Mouse (Mus musculus) kidney, embryonic 15.5 days (tissue): ENCODE measurements around the gene Stxbp5. TPM values are rescaled to one million over a fixed set of nuclear protein-coding genes. Genes with fewer than 3 reads are reported as not detected.

Source experiments
- ATAC-seq: fragments of 200-750 bp; cut with Nextera tagmentation; replicated peaks from 2 replicates; pipeline ENCODE4 v1.8.0; 2017; ENCODE audit warnings: moderate TSS enrichment; ENCODE audit not compliant: low FRiP score
- H3K27ac ChIP-seq: fragments of 300-500 bp; sonication (generic); 2 replicates; pipeline ENCODE4 v1.5.1; 2015; ENCODE audit warnings: mild to moderate bottlenecking, inconsistent platforms
- H3K27me3 ChIP-seq: fragments of 300-500 bp; sonication (generic); 2 replicates; pipeline ENCODE4 v1.6.1; 2015; ENCODE audit warnings: inconsistent platforms
- H3K36me3 ChIP-seq: fragments of 300-500 bp; sonication (generic); 2 replicates; pipeline ENCODE4 v1.6.1; 2015; ENCODE audit warnings: inconsistent platforms
- H3K4me1 ChIP-seq: fragments of 300-500 bp; sonication (generic); 2 replicates; pipeline ENCODE4 v1.6.1; 2015; ENCODE audit warnings: inconsistent platforms
- H3K4me2 ChIP-seq: fragments of 300-500 bp; sonication (generic); 2 replicates; pipeline ENCODE4 v1.6.1; 2015; ENCODE audit warnings: moderate library complexity, mild to moderate bottlenecking, inconsistent platforms
- H3K4me3 ChIP-seq: fragments of 300-500 bp; sonication (generic); replicated peaks from 2 replicates; pipeline ENCODE4 v1.5.1; 2015; ENCODE audit warnings: mild to moderate bottlenecking, inconsistent platforms
- H3K9ac ChIP-seq: fragments of 300-500 bp; sonication (generic); 2 replicates; pipeline ENCODE4 v1.6.1; 2015; ENCODE audit warnings: mild to moderate bottlenecking, inconsistent platforms
- H3K9me3 ChIP-seq: fragments of 300-500 bp; sonication (generic); replicated peaks from 2 replicates; pipeline ENCODE4 v1.6.1; 2016; ENCODE audit warnings: inconsistent platforms
- WGBS: fragments of 180-500 bp; shearing (Covaris S2); methylation state at CpG from one replicate; pipeline ENCODE4 v1.1.7; 2015; ENCODE audit warnings: mixed read lengths; 5-methylcytosine and 5-hydroxymethylcytosine counted together
- polyA plus RNA-seq: library from polyadenylated mRNA; unstranded; fragments of >200 nt; fragmentation: Nextera tagmentation; extraction: Ambion mirVana; gene quantifications from 2 replicates; pipeline ENCODE4 v1.2.1, GENCODE M21; 2015

Gene Stxbp5
- polyA plus RNA-seq, 1 experiment from 2014 or later: 5.3 TPM

DNA sequence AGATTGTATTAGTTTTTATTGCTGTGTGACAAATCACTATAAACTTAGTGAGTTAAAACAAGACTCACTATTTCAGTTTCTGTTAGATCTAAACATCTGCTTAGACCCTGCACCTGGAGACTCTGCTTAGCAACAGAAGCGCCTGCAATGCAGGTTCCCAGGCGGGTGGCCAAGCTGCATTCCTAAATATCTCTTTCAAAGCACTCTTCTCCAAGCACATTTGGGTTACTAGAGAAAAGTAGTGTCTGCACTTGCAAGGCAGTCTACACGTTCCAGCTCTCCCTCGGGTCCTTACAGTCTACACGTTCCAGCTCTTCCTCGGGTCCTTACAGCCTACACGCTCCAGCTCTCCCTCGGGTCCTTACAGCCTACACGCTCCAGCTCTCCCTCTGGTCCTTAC is 44.1 kb downstream of the Stxbp5 start:
- WGBS: 83% methylated on average over 9 of the region's 9 CpGs
- Histone ChIP-seq H3K4me1 (peaks cover 2% of the 10 kb centered on the region; the same call in 1 of the 2 replicates), H3K4me3 (no peak overlapping the region)

DNA sequence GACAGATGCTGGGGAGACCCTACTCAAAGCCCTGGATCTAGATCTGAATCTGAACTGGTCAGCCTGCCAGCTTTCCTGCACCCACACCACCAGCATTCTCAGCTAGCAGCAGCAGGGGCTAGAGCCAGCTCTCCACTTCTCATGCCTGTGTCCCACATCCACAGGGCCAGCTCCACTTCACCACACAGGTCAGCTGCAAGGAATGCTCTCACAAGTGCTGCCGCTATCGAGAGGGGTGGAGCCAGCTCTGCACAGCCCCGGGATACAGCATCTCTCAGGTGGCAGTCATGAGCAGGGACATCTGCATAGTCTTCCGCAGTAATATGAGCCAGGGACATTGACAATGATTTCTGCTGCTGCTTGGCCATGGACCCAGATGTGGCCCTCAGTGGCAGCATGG is 54.5 kb downstream of the Stxbp5 start:
- 94% methylated on average over 4 of the region's 4 CpGs for WGBS
- Histone ChIP-seq H3K9ac (no peak overlapping the region), H3K36me3 (peaks cover 11% of the 10 kb centered on the region), H3K27me3 (no peaks in the 10 kb centered on the region), H3K4me2 (no peak overlapping the region), H3K4me1 (no peaks in the 10 kb centered on the region), H3K9me3 (0 out of 2 replicates have a peak, but pooled peaks cover 2% of the 10 kb centered on the region), H3K27ac (no peak overlapping the region), H3K4me3 (no peak overlapping the region)
- ATAC-seq: no peak

More for the DNA sequence above, 44.1 kb downstream of the Stxbp5 start:
- Histone ChIP-seq H3K4me2 (no peak overlapping the region), H3K36me3 (peaks cover 20% of the 10 kb centered on the region), H3K27ac (no peak overlapping the region), H3K9ac (no peak overlapping the region), H3K27me3 (no peaks in the 10 kb centered on the region), H3K9me3 (0 out of 2 replicates have a peak, but pooled peaks cover 3% of the 10 kb centered on the region)
- no peak for ATAC-seq

DNA sequence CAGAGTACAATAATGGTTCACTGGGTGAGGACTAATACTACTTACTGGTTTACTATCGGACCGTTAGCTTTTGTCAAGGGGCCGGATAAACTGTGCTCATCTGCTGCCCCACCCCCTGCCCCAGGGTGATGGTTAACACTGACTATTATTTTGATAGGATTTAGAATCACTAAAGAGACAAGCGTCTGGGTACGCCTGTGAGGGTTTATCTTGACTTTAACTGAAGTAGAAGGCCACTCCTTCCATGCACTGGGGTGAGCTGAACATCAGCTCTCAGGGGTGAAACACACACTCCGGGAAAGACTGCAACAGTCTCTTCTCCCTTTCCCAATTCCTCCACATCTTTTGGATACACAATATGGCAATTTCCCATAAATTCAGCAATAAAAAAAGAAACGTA is 61.5 kb downstream of the Stxbp5 start:
- Histone ChIP-seq H3K36me3 (peaks cover 13% of the 10 kb centered on the region; the same call in 1 of the 2 replicates), H3K4me1 (no peaks in the 10 kb centered on the region), H3K9me3 (no peaks in the 10 kb centered on the region), H3K9ac (no peak overlapping the region), H3K27ac (no peak overlapping the region), H3K27me3 (no peaks in the 10 kb centered on the region), H3K4me3 (no peak overlapping the region), H3K4me2 (no peak overlapping the region)
- ATAC-seq: no peak
- 82% methylated on average over 7 of the region's 7 CpGs for whole genome bisulfite sequencing

DNA sequence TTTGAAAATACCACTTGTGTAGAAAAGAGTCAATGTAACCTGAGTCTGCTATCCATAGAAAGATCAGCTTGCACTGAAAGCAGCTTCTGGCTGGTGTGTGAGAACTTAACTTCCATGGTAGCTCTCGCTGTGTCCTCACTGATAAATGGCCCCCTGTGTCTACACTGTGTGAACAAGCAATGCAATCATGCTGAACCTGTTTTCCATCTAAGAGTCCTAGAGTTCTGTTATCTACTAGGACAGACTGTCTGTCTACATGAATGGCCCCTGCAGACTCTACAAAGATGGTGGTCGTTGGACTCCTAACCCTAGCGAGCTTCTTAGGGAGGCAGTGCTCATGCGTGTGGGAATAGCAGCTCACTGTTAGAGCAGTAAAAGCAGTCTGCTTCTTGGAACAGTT is 65.9 kb downstream of the Stxbp5 start:
- H3K27me3 ChIP-seq: no peaks in the 10 kb centered on the region
- ATAC-seq: 0 out of 2 replicates have a peak, but pooled peaks have one; percentile 25
- H3K9me3 ChIP-seq: no peaks in the 10 kb centered on the region
- H3K4me2 ChIP-seq: no peak overlapping the region
- peaks cover 19% of the 10 kb centered on the region; the same call in 1 of the 2 replicates for H3K36me3 ChIP-seq
- H3K4me1 ChIP-seq: no peaks in the 10 kb centered on the region
- WGBS: 81% methylated on average over 4 of the region's 4 CpGs
- H3K27ac ChIP-seq: no peak overlapping the region
- H3K4me3 ChIP-seq: no peak overlapping the region
- H3K9ac ChIP-seq: no peak overlapping the region

DNA sequence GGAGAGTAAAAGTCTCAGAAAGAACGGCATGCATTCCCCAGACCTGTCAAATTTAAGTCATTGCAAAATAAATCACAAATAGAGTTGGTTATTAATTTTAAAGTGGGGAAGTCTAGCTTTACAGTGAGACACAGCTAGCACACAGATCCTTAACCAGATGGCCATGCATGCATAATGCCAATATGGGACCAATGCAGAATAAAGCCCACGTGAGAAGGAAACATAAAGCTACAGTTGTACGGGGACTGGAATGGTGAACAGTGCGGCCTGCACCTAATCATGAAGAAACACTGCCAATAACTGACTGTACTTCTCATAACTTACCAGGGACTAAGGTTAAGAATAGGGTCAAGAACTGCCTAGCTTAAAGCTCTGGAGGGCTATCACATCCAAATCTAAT is 67.9 kb downstream of the Stxbp5 start:
- 84% methylated on average over 4 of the region's 4 CpGs for WGBS
- H3K4me2 ChIP-seq: no peak overlapping the region
- no peak overlapping the region for H3K4me3 ChIP-seq
- peaks cover 19% of the 10 kb centered on the region; the same call in 1 of the 2 replicates for H3K36me3 ChIP-seq
- H3K27ac ChIP-seq: no peak overlapping the region
- no peaks in the 10 kb centered on the region for H3K4me1 ChIP-seq
- ATAC-seq: no peak
- H3K27me3 ChIP-seq: no peaks in the 10 kb centered on the region
- H3K9ac ChIP-seq: no peak overlapping the region
- H3K9me3 ChIP-seq: no peaks in the 10 kb centered on the region

DNA sequence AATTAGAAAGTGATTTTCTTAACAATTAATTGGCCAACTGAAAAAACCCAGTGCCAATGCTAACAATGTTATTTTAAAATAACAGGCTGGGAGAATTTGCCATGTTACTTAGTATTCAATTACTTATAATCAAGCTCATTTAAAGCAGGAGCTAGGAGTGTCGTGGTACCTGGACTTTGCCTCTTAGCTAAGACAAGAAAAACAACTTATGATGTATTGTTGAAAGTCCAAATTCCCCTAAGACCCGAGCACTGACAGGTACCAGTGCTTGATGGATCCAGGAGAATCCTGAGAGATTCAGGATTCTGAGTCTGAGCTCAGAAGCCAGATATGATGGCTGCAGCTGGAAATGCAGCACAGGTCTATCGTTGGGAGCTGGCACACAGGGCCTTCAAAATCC is 71.1 kb downstream of the Stxbp5 start:
- WGBS: 82% methylated on average over 3 of the region's 3 CpGs
- no peaks in the 10 kb centered on the region for H3K9me3 ChIP-seq
- ATAC-seq: no peak
- H3K4me1 ChIP-seq: no peaks in the 10 kb centered on the region
- H3K4me3 ChIP-seq: no peak overlapping the region
- H3K36me3 ChIP-seq: peaks cover 8% of the 10 kb centered on the region; the same call in 1 of the 2 replicates
- H3K27me3 ChIP-seq: no peaks in the 10 kb centered on the region
- H3K4me2 ChIP-seq: no peak overlapping the region
- H3K9ac ChIP-seq: no peak overlapping the region
- no peak overlapping the region for H3K27ac ChIP-seq

DNA sequence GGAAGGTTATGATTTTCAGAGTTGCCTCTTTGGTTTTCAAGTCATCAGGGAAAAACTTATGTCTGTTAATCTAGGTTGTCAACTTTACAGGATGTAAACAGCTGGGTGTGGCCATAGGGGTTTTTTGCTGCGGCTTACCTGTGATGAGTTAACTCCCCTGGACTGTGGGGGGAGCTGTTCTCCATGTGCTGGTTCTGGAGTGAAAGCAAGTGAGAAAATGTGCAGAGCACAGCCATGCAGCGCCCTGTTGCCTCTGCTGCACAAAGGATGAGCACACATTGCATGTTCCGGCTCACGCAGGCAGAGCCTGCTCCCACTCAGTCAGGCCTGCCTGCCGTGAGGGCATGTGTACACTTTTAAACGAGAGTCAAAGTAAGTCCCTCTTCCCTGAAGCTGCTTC is 79.6 kb downstream of the Stxbp5 start:
- Histone ChIP-seq H3K27me3 (no peaks in the 10 kb centered on the region), H3K27ac (no peak overlapping the region), H3K9me3 (no peaks in the 10 kb centered on the region), H3K36me3 (0 out of 2 replicates have a peak, but pooled peaks cover 3% of the 10 kb centered on the region), H3K4me3 (no peak overlapping the region), H3K4me2 (no peak overlapping the region), H3K4me1 (no peaks in the 10 kb centered on the region), H3K9ac (no peak overlapping the region)
- 69% methylated on average over 6 of the region's 6 CpGs for WGBS
- ATAC-seq: no peak

DNA sequence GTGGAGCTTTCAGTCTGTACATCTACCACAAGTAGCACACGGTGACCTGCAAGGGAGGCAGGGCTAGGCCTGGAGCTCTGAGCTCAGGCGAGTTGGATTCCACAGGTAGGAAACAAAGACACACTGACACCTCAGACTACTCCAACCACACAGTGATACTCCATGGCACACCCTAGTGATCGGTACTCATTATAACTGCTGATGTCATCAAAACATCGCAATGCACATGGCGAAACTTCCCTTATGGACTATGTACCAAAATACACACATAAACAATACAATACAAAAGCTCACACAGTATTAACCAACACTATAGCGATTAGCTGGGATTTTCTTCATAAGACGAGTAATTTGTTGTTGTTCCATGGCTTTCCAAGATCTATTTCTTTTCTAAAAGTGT is 82.3 kb downstream of the Stxbp5 start:
- Histone ChIP-seq H3K4me1 (no peaks in the 10 kb centered on the region), H3K4me2 (no peak overlapping the region), H3K9me3 (no peaks in the 10 kb centered on the region), H3K9ac (no peak overlapping the region), H3K4me3 (no peak overlapping the region), H3K27ac (no peak overlapping the region), H3K36me3 (0 out of 2 replicates have a peak, but pooled peaks cover 3% of the 10 kb centered on the region), H3K27me3 (no peaks in the 10 kb centered on the region)
- WGBS: 92% methylated on average over 7 of the region's 7 CpGs
- no peak for ATAC-seq

DNA sequence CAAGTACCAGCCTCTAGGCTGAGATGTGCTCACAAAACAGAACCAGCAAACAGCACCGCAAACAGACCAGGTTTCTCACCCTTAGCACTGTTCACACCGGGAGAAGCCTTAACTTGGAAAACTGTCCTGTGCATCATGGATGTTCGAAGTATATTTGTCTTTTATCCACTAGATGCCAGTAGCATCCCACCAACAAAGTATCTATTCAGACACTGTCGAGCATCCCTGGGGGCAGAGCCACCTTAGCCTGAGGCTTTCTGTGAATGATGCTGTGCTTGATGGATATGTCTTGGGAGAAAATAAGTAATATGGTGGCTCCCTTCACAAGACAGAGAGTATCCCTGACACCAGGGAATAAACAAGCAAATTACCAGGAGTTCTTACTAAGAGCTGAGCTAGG is 87.0 kb downstream of the Stxbp5 start:
- Histone ChIP-seq H3K4me1 (no peaks in the 10 kb centered on the region), H3K27ac (no peak overlapping the region), H3K36me3 (0 out of 2 replicates have a peak, but pooled peaks cover 3% of the 10 kb centered on the region), H3K4me3 (no peak overlapping the region), H3K9ac (no peak overlapping the region), H3K9me3 (no peaks in the 10 kb centered on the region), H3K27me3 (no peaks in the 10 kb centered on the region), H3K4me2 (no peak overlapping the region)
- ATAC-seq: no peak
- 84% methylated on average over 4 of the region's 4 CpGs for WGBS

DNA sequence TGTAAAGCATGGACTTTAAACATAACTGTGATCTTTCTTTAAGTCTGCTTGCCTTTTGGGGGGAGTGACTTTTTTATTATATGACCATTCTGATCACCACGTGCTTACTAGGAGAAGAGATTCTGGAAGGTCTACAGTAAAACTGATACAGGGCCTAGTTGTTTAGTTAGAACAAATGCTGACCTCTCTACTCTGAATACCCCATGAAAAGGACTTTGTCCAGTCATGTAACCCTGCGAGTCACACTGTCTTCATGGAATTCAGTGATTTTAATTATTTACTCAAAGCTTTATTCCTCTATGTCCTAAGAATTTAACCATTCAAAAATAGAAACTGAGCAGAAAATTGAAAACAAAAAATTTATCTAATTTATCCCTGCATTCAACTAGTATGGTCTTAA is 93.3 kb downstream of the Stxbp5 start:
- no peak for ATAC-seq
- Histone ChIP-seq H3K36me3 (peaks cover 6% of the 10 kb centered on the region; the same call in 1 of the 2 replicates), H3K27me3 (no peaks in the 10 kb centered on the region), H3K9ac (no peak overlapping the region), H3K27ac (no peak overlapping the region), H3K9me3 (no peaks in the 10 kb centered on the region), H3K4me3 (no peak overlapping the region), H3K4me1 (no peaks in the 10 kb centered on the region), H3K4me2 (no peak overlapping the region)
- WGBS: 78% methylated on average over 2 of the region's 2 CpGs

DNA sequence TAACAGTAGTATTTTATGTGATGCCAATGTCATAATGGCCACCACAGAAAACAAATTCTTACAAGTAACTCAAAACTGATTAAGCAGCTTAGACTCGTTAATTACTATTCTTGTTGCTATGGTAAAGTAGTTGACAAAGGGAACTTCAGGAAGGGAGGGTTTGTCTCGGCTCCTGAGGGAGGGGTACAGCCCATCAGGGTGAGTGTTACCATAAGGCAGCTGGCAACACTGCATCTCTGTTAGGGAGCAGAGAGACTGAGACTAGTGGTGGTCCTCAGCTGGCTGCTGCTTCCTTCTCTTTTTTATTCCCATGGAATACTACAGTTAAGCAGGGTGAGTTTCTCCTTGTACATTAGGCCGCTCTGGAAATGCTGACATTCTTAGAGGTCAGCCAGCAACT is 95.5 kb downstream of the Stxbp5 start:
- Histone ChIP-seq H3K4me3 (no peak overlapping the region), H3K27me3 (no peaks in the 10 kb centered on the region), H3K36me3 (peaks cover 6% of the 10 kb centered on the region; the same call in 1 of the 2 replicates), H3K9ac (no peak overlapping the region), H3K4me2 (no peak overlapping the region), H3K9me3 (no peaks in the 10 kb centered on the region), H3K27ac (no peak overlapping the region), H3K4me1 (no peaks in the 10 kb centered on the region)
- WGBS: 58% methylated on average over 3 of the region's 3 CpGs
- no peak for ATAC-seq

DNA sequence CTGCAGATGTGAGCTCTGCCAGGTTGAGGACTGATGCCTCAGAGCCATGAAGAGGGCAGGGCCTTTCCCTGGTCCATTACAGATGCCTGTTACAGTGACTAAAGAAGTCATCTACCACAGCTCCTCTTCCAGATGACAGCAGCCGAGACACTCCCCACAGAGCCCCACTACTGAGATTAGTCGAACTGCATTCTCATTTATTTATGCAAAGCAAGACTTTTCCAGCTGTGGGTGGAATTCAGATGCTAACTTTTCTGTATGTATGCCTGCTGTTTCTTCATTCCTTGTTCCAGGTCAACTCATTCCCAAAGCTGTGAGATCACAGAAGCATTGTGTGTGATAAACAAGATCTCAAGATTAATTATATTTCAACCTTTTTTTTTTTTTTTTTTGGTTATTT is 97.8 kb downstream of the Stxbp5 start:
- no peak for ATAC-seq
- Histone ChIP-seq H3K9me3 (no peaks in the 10 kb centered on the region), H3K4me1 (no peaks in the 10 kb centered on the region), H3K4me3 (no peak overlapping the region), H3K36me3 (peaks cover 9% of the 10 kb centered on the region), H3K27ac (no peak overlapping the region), H3K27me3 (no peaks in the 10 kb centered on the region), H3K4me2 (no peak overlapping the region), H3K9ac (no peak overlapping the region)
- WGBS: 59% methylated on average over 2 of the region's 2 CpGs

DNA sequence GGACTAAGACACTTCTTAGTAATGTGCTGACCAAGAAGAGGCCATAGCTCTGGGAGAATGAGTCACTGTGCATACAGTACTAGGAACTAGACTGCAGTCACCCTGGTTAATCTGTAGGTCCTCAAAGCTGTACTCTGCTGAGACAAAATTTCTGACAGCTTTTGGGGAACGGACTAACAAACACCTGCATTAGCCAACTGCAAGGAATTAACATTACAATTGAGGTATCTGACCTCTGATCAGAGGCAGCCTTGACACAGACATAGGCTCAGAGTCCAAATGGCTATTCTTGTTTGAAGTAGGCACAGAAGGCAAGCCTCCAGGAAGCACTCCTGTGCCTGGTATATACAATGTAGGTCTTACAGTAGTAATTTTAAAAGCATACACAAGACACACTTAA is 99.3 kb downstream of the Stxbp5 start:
- H3K27ac ChIP-seq: no peak overlapping the region
- no peak overlapping the region for H3K4me2 ChIP-seq
- H3K36me3 ChIP-seq: peaks cover 21% of the 10 kb centered on the region
- WGBS: 73% methylated on average over 1 of the region's 1 CpGs
- no peak overlapping the region for H3K4me3 ChIP-seq
- no peaks in the 10 kb centered on the region for H3K27me3 ChIP-seq
- ATAC-seq: no peak
- no peaks in the 10 kb centered on the region for H3K9me3 ChIP-seq
- H3K9ac ChIP-seq: no peak overlapping the region
- no peaks in the 10 kb centered on the region for H3K4me1 ChIP-seq
